Mouse (Mus musculus): ENCODE measurements around the gene Nhsl2. TPM values are rescaled to one million over a fixed set of nuclear protein-coding genes. Genes with fewer than 3 reads are reported as not detected.

Gene Nhsl2
- polyA plus RNA-seq, 1 experiment from 2014 or later, result 9.8 TPM

- 39% methylated on average over 12 of the region's 12 CpGs for WGBS
- Histone ChIP-seq H3K9ac (replicated peaks) (no peak overlapping the region), H3K27me3 (peaks cover 54% of the 10 kb centered on the region)
These were observed 144.8 kb downstream of the Nhsl2 start for GRCm38 (mm10) chrX:101993841-101994571.

GRCm38 (mm10) chrX:101996726-101997125 lies 147.5 kb downstream of the Nhsl2 start:
- ATAC-seq (ENCODE audit: low FRiP score, low read depth), result no peak
- no peaks in the 10 kb centered on the region for H3K36me3 ChIP-seq
- H3K4me2 ChIP-seq (replicated peaks), result no peak overlapping the region
- H3K27me3 ChIP-seq, result peaks cover 55% of the 10 kb centered on the region
- no peaks in the 10 kb centered on the region for H3K9me3 ChIP-seq
- H3K4me1 ChIP-seq, result peaks cover 11% of the 10 kb centered on the region
- 85% methylated on average over 2 of the region's 2 CpGs for WGBS
- H3K27ac ChIP-seq (replicated peaks), result no peak overlapping the region
- H3K9ac ChIP-seq (replicated peaks), result no peak overlapping the region
- H3K4me3 ChIP-seq, result no peak overlapping the region

More at GRCm38 (mm10) chrX:101993841-101994571, 144.8 kb downstream of the Nhsl2 start:
- H3K27ac ChIP-seq (replicated peaks), result peak overlapping the region; percentile 67
- no peaks in the 10 kb centered on the region for H3K36me3 ChIP-seq
- H3K9me3 ChIP-seq, result no peaks in the 10 kb centered on the region
- H3K4me1 ChIP-seq, result peaks cover 11% of the 10 kb centered on the region
- peak; percentile 80 for ATAC-seq (ENCODE audit: low FRiP score, low read depth)
- 0 out of 2 replicates have a peak overlapping the region, but pooled peaks have one; percentile 13 for H3K4me2 ChIP-seq (replicated peaks)
- H3K4me3 ChIP-seq, result no peak overlapping the region

GRCm38 (mm10) chrX:102003632-102004315 lies 154.6 kb downstream of the Nhsl2 start:
- WGBS, result 26% methylated on average over 20 of the region's 20 CpGs

GRCm38 (mm10) chrX:102004370-102004769 lies 155.2 kb downstream of the Nhsl2 start:
- Histone ChIP-seq H3K9me3 (no peaks in the 10 kb centered on the region), H3K36me3 (no peaks in the 10 kb centered on the region), H3K4me1 (peaks cover 17% of the 10 kb centered on the region), H3K27ac (replicated peaks) (no peak overlapping the region), H3K4me2 (replicated peaks) (peak overlapping the region; percentile 54), H3K4me3 (peak overlapping the region; percentile 31), H3K27me3 (peaks cover 96% of the 10 kb centered on the region), H3K9ac (replicated peaks) (0 out of 2 replicates have a peak overlapping the region, but pooled peaks have one; percentile 11)
- ATAC-seq (ENCODE audit: low FRiP score, low read depth), result peak; percentile 10; the same call in 1 of the 2 replicates
- 19% methylated on average over 7 of the region's 7 CpGs for WGBS

More at GRCm38 (mm10) chrX:102003632-102004315, 154.6 kb downstream of the Nhsl2 start:
- Histone ChIP-seq H3K9ac (replicated peaks) (no peak overlapping the region), H3K4me2 (replicated peaks) (peak overlapping the region; percentile 54), H3K27me3 (peaks cover 92% of the 10 kb centered on the region), H3K36me3 (no peaks in the 10 kb centered on the region), H3K9me3 (no peaks in the 10 kb centered on the region), H3K4me1 (peaks cover 17% of the 10 kb centered on the region), H3K27ac (replicated peaks) (no peak overlapping the region), H3K4me3 (peak overlapping the region; percentile 31)
- peak; percentile 70 for ATAC-seq (ENCODE audit: low FRiP score, low read depth)

- Histone ChIP-seq H3K4me3 (peak overlapping the region; percentile 31), H3K36me3 (no peaks in the 10 kb centered on the region), H3K4me2 (replicated peaks) (peak overlapping the region; percentile 54), H3K27ac (replicated peaks) (no peak overlapping the region), H3K4me1 (peaks cover 17% of the 10 kb centered on the region), H3K27me3 (peaks cover 90% of the 10 kb centered on the region), H3K9ac (replicated peaks) (0 out of 2 replicates have a peak overlapping the region, but pooled peaks have one; percentile 11), H3K9me3 (no peaks in the 10 kb centered on the region)
- WGBS, result 17% methylated on average over 9 of the region's 10 CpGs
- 0 out of 2 replicates have a peak, but pooled peaks have one; percentile 36 for ATAC-seq (ENCODE audit: low FRiP score, low read depth)
These were observed 156.0 kb downstream of the Nhsl2 start for GRCm38 (mm10) chrX:102005141-102005641.

GRCm38 (mm10) chrX:102007935-102008334 lies 158.8 kb downstream of the Nhsl2 start:
- Histone ChIP-seq H3K9ac (replicated peaks) (no peak overlapping the region), H3K4me2 (replicated peaks) (no peak overlapping the region), H3K27ac (replicated peaks) (no peak overlapping the region), H3K9me3 (no peaks in the 10 kb centered on the region), H3K4me3 (no peak overlapping the region), H3K36me3 (no peaks in the 10 kb centered on the region), H3K27me3 (peaks cover 79% of the 10 kb centered on the region), H3K4me1 (peaks cover 17% of the 10 kb centered on the region)
- no peak for ATAC-seq (ENCODE audit: low FRiP score, low read depth)
- WGBS, result 53% methylated on average over 2 of the region's 2 CpGs

GRCm38 (mm10) chrX:102017213-102017923 lies 168.2 kb downstream of the Nhsl2 start:
- H3K27me3 ChIP-seq, result peaks cover 74% of the 10 kb centered on the region
- no peaks in the 10 kb centered on the region for H3K4me1 ChIP-seq
- no peak for ATAC-seq (ENCODE audit: low FRiP score, low read depth)
- no peak overlapping the region for H3K4me3 ChIP-seq
- WGBS, result 46% methylated on average over 9 of the region's 9 CpGs
- no peak overlapping the region for H3K27ac ChIP-seq (replicated peaks)
- H3K36me3 ChIP-seq, result no peaks in the 10 kb centered on the region
- H3K4me2 ChIP-seq (replicated peaks), result no peak overlapping the region
- no peaks in the 10 kb centered on the region for H3K9me3 ChIP-seq
- no peak overlapping the region for H3K9ac ChIP-seq (replicated peaks)

- no peak overlapping the region for H3K27ac ChIP-seq (replicated peaks)
- H3K9me3 ChIP-seq, result no peaks in the 10 kb centered on the region
- 27% methylated on average over 3 of the region's 3 CpGs for WGBS
- H3K4me1 ChIP-seq, result no peaks in the 10 kb centered on the region
- ATAC-seq (ENCODE audit: low FRiP score, low read depth), result no peak
- no peak overlapping the region for H3K9ac ChIP-seq (replicated peaks)
- no peak overlapping the region for H3K4me2 ChIP-seq (replicated peaks)
- H3K36me3 ChIP-seq, result no peaks in the 10 kb centered on the region
- no peak overlapping the region for H3K4me3 ChIP-seq
- H3K27me3 ChIP-seq, result peaks cover 73% of the 10 kb centered on the region
These were observed 169.7 kb downstream of the Nhsl2 start for GRCm38 (mm10) chrX:102018890-102019289.

- no peak overlapping the region for H3K9ac ChIP-seq (replicated peaks)
- 74% methylated on average over 7 of the region's 7 CpGs for WGBS
- no peaks in the 10 kb centered on the region for H3K4me1 ChIP-seq
- no peak for ATAC-seq (ENCODE audit: low FRiP score, low read depth)
- H3K27me3 ChIP-seq, result peaks cover 69% of the 10 kb centered on the region
- H3K4me2 ChIP-seq (replicated peaks), result no peak overlapping the region
- H3K36me3 ChIP-seq, result no peaks in the 10 kb centered on the region
- no peak overlapping the region for H3K27ac ChIP-seq (replicated peaks)
- no peak overlapping the region for H3K4me3 ChIP-seq
- H3K9me3 ChIP-seq, result no peaks in the 10 kb centered on the region
These were observed 170.5 kb downstream of the Nhsl2 start for GRCm38 (mm10) chrX:102019471-102020240.

GRCm38 (mm10) chrX:102024976-102025375 lies 175.8 kb downstream of the Nhsl2 start:
- no peak overlapping the region for H3K4me3 ChIP-seq
- H3K9ac ChIP-seq (replicated peaks), result no peak overlapping the region
- 76% methylated on average over 3 of the region's 3 CpGs for WGBS
- no peaks in the 10 kb centered on the region for H3K4me1 ChIP-seq
- no peaks in the 10 kb centered on the region for H3K36me3 ChIP-seq
- H3K4me2 ChIP-seq (replicated peaks), result no peak overlapping the region
- H3K27ac ChIP-seq (replicated peaks), result no peak overlapping the region
- peaks cover 51% of the 10 kb centered on the region for H3K27me3 ChIP-seq
- no peak for ATAC-seq (ENCODE audit: low FRiP score, low read depth)
- H3K9me3 ChIP-seq, result no peaks in the 10 kb centered on the region

- no peak overlapping the region for H3K27ac ChIP-seq (replicated peaks)
- peaks cover 49% of the 10 kb centered on the region for H3K27me3 ChIP-seq
- peaks cover 5% of the 10 kb centered on the region; the same call in 1 of the 2 replicates for H3K4me1 ChIP-seq
- H3K4me2 ChIP-seq (replicated peaks), result no peak overlapping the region
- no peak overlapping the region for H3K4me3 ChIP-seq
- no peaks in the 10 kb centered on the region for H3K36me3 ChIP-seq
- WGBS, result 54% methylated on average over 6 of the region's 6 CpGs
- no peak; the same call in 1 of the 2 replicates for ATAC-seq (ENCODE audit: low FRiP score, low read depth)
- H3K9ac ChIP-seq (replicated peaks), result no peak overlapping the region
- H3K9me3 ChIP-seq, result no peaks in the 10 kb centered on the region
These were observed 182.7 kb downstream of the Nhsl2 start for GRCm38 (mm10) chrX:102031851-102032250.
